Mouse (Mus musculus): ENCODE measurements around the gene Rtn4rl1. TPM values are rescaled to one million over a fixed set of nuclear protein-coding genes. Genes with fewer than 3 reads are reported as not detected.

Rtn4rl1 gene
- polyA plus RNA-seq, 1 experiment from 2014 or later, result 2.0 TPM

GRCm38 (mm10) chr11:75162591-75163080, 30.9 kb upstream of the Rtn4rl1 start:
- H3K4me1 ChIP-seq (replicated peaks; ENCODE audit: control insufficient read depth, insufficient read depth, low read length), result peaks cover 41% of the 10 kb centered on the region
- no peak for ATAC-seq (replicated peaks; ENCODE audit: low FRiP score, low TSS enrichment, low read depth)
- H3K4me2 ChIP-seq (ENCODE audit: low read length), result peak overlapping the region; percentile 77
- WGBS, result 84% methylated on average over 12 of the region's 12 CpGs
- no peak for DNase-seq (ENCODE audit: low spot score)
- H3K27me3 ChIP-seq (replicated peaks; ENCODE audit: control insufficient read depth, insufficient read depth, low read length), result peaks cover 15% of the 10 kb centered on the region
- no peaks in the 10 kb centered on the region for H3K9me3 ChIP-seq (ENCODE audit: control insufficient read depth, low read length)
- H3K36me3 ChIP-seq (ENCODE audit: control insufficient read depth, insufficient read depth, low read length), result peaks cover 70% of the 10 kb centered on the region
- peak overlapping the region; percentile 81 for H3K27ac ChIP-seq (ENCODE audit: low read depth)
- no peak overlapping the region for H3K4me3 ChIP-seq (ENCODE audit: low read depth, low read length)
- H3K9ac ChIP-seq (ENCODE audit: low read length), result no peak overlapping the region; the same call in 1 of the 2 replicates

DNA sequence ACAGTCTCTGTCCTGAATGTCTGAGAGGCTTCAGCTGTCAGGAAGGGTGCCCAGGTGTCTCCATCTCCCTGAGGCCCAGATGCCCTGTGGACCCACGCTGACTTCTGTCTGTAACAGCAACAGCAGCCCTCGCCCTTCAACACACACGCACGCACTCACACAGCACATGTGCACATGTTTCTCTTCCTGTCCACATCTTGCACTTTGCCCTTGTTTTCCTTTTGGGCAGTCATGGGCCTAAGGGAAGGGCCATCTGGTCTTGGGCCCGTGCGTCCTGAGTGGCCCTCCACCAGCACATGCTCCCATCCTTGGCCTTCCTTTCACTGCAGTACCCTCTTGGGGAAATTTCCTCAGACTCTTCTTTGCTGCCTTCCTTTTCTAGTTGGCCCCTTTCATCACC, 30.2 kb upstream of the Rtn4rl1 start:
- H3K9ac ChIP-seq (ENCODE audit: low read length), result peak overlapping the region; percentile 92
- DNase-seq (ENCODE audit: low spot score) (no peak), ATAC-seq (replicated peaks; ENCODE audit: low FRiP score, low TSS enrichment, low read depth) (no peak)
- no peaks in the 10 kb centered on the region for H3K9me3 ChIP-seq (ENCODE audit: control insufficient read depth, low read length)
- 80% methylated on average over 6 of the region's 6 CpGs for WGBS
- no peak overlapping the region for H3K4me3 ChIP-seq (ENCODE audit: low read depth, low read length)
- H3K27me3 ChIP-seq (replicated peaks; ENCODE audit: control insufficient read depth, insufficient read depth, low read length), result peaks cover 18% of the 10 kb centered on the region
- H3K36me3 ChIP-seq (ENCODE audit: control insufficient read depth, insufficient read depth, low read length), result peaks cover 70% of the 10 kb centered on the region
- H3K27ac ChIP-seq (ENCODE audit: low read depth), result peak overlapping the region; percentile 81
- peak overlapping the region; percentile 77 for H3K4me2 ChIP-seq (ENCODE audit: low read length)
- H3K4me1 ChIP-seq (replicated peaks; ENCODE audit: control insufficient read depth, insufficient read depth, low read length), result peaks cover 37% of the 10 kb centered on the region

- ATAC-seq (replicated peaks; ENCODE audit: low FRiP score, low TSS enrichment, low read depth), result no peak
- peak overlapping the region; percentile 65 for H3K4me3 ChIP-seq (ENCODE audit: low read depth, low read length)
- H3K27ac ChIP-seq (ENCODE audit: low read depth), result peak overlapping the region; percentile 81
- no peak for DNase-seq (ENCODE audit: low spot score)
- WGBS, result 62% methylated on average over 2 of the region's 2 CpGs
- H3K9ac ChIP-seq (ENCODE audit: low read length), result peak overlapping the region; percentile 92
- H3K27me3 ChIP-seq (replicated peaks; ENCODE audit: control insufficient read depth, insufficient read depth, low read length), result peaks cover 18% of the 10 kb centered on the region
- peaks cover 69% of the 10 kb centered on the region for H3K36me3 ChIP-seq (ENCODE audit: control insufficient read depth, insufficient read depth, low read length)
- H3K9me3 ChIP-seq (ENCODE audit: control insufficient read depth, low read length), result no peaks in the 10 kb centered on the region
- H3K4me1 ChIP-seq (replicated peaks; ENCODE audit: control insufficient read depth, insufficient read depth, low read length), result peaks cover 31% of the 10 kb centered on the region
- H3K4me2 ChIP-seq (ENCODE audit: low read length), result peak overlapping the region; percentile 77
Measured at GRCm38 (mm10) chr11:75164051-75164450, 29.5 kb upstream of the Rtn4rl1 start.

DNA sequence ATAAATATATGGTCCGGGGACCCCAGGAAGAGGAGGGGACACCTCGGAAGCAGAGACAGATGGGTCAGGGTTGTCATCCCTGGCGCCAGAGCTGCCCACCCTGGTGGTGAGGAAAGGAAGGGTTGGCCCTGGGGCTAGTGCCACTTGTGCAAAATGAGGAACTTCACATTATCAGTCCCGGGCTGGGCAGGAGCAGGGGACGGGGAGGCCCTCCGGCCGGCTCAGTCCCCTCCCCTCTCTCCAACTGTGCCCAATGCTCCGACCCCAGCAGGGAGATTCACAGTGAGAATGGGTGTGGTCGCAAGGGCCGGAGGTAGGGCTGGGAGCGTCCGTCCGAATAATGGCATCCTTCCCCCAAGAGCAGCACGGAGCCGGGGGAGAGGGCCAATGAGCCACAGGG, 28.8 kb upstream of the Rtn4rl1 start:
- ATAC-seq (replicated peaks; ENCODE audit: low FRiP score, low TSS enrichment, low read depth) (no peak), DNase-seq (ENCODE audit: low spot score) (no peak)
- peak overlapping the region; percentile 77 for H3K4me2 ChIP-seq (ENCODE audit: low read length)
- H3K4me1 ChIP-seq (replicated peaks; ENCODE audit: control insufficient read depth, insufficient read depth, low read length), result peaks cover 36% of the 10 kb centered on the region
- H3K27ac ChIP-seq (ENCODE audit: low read depth), result peak overlapping the region; percentile 95
- peak overlapping the region; percentile 65 for H3K4me3 ChIP-seq (ENCODE audit: low read depth, low read length)
- peak overlapping the region; percentile 92 for H3K9ac ChIP-seq (ENCODE audit: low read length)
- no peaks in the 10 kb centered on the region for H3K9me3 ChIP-seq (ENCODE audit: control insufficient read depth, low read length)
- H3K27me3 ChIP-seq (replicated peaks; ENCODE audit: control insufficient read depth, insufficient read depth, low read length), result peaks cover 22% of the 10 kb centered on the region
- peaks cover 63% of the 10 kb centered on the region for H3K36me3 ChIP-seq (ENCODE audit: control insufficient read depth, insufficient read depth, low read length)
- WGBS, result 29% methylated on average over 15 of the region's 15 CpGs

DNA sequence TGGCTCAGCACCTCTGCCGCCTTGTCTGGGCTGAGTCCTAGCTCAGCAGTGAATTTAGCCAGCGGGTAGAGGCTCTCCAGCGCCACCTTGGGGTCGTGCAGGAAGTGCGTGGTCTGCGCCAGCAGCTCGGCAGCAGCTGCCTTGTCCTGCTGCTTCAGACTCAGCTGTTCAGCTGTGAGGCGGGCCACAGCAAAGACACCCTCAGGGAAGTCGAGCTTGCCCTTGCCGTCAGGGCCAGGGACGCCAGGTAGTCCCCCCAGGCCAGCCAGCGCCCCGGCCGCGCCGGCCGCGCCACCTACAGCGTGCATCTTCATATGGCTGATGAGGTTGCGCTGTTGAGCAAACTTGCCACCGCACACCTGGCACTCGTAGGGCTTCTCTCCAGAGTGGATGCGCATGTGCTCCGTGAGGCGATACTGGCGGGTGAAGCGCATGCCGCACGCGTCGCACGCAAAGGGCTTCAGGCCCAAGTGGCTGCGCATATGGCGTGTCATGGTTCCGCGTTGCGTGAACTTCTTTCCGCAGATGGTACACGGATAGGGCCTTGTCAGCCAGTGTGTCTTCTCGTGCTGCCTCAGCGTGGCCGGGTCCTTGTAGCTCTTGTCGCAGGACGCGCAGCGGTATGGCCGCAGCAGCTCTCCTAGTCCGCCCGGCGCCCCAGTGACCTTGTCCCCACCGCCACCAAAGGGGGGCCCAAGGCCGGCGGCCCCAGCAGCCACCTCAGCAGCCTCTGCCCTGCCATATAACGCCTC, 28.0 kb upstream of the Rtn4rl1 start:
- peaks cover 38% of the 10 kb centered on the region for H3K4me1 ChIP-seq (replicated peaks; ENCODE audit: control insufficient read depth, insufficient read depth, low read length)
- H3K27ac ChIP-seq (ENCODE audit: low read depth), result peak overlapping the region; percentile 95
- H3K4me3 ChIP-seq (ENCODE audit: low read depth, low read length), result peak overlapping the region; percentile 65
- H3K27me3 ChIP-seq (replicated peaks; ENCODE audit: control insufficient read depth, insufficient read depth, low read length), result peaks cover 30% of the 10 kb centered on the region
- peak overlapping the region; percentile 77 for H3K4me2 ChIP-seq (ENCODE audit: low read length)
- no peaks in the 10 kb centered on the region for H3K9me3 ChIP-seq (ENCODE audit: control insufficient read depth, low read length)
- peaks cover 54% of the 10 kb centered on the region for H3K36me3 ChIP-seq (ENCODE audit: control insufficient read depth, insufficient read depth, low read length)
- peak overlapping the region; percentile 92 for H3K9ac ChIP-seq (ENCODE audit: low read length)
- ATAC-seq (replicated peaks; ENCODE audit: low FRiP score, low TSS enrichment, low read depth) (no peak), DNase-seq (ENCODE audit: low spot score) (peak; percentile 91)
- WGBS, result 13% methylated on average over 54 of the region's 54 CpGs

DNA sequence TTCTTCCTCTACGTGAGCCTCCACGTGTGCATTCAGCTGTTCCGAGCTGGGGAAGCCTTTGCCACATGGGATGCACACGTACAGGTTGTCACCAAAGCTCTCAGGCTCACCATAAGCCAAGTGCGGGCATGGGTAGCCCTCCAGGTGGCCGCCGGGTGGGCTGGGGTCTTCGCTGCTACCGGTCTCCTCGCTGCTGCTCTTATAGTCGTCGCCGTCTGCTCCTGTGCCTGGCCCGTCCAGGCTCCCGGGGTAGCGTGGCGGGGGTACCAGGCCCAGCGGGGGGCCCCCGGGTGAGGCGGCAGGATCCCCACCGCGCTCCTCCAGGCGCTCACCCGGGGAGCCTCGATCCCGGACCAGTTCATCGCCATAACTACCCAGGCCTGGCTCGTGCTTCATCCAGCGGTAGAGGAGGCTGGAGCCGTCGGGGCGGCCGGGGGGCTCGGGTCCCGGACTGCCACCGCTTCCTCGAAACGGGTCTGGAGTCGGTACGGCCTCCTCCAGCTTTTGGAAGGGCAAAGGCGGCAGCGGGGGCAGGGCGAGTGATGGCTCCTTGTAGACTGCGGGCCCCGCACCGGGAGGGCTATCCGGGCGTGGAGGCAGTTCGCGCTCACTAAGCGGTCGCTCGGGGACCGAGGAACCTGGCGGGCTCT, 27.3 kb upstream of the Rtn4rl1 start:
- no peak for ATAC-seq (replicated peaks; ENCODE audit: low FRiP score, low TSS enrichment, low read depth)
- H3K4me1 ChIP-seq (replicated peaks; ENCODE audit: control insufficient read depth, insufficient read depth, low read length), result peaks cover 34% of the 10 kb centered on the region
- peaks cover 49% of the 10 kb centered on the region for H3K36me3 ChIP-seq (ENCODE audit: control insufficient read depth, insufficient read depth, low read length)
- peak overlapping the region; percentile 65 for H3K4me3 ChIP-seq (ENCODE audit: low read depth, low read length)
- H3K4me2 ChIP-seq (ENCODE audit: low read length), result peak overlapping the region; percentile 77
- H3K9me3 ChIP-seq (ENCODE audit: control insufficient read depth, low read length), result no peaks in the 10 kb centered on the region
- H3K27me3 ChIP-seq (replicated peaks; ENCODE audit: control insufficient read depth, insufficient read depth, low read length), result peaks cover 37% of the 10 kb centered on the region
- H3K27ac ChIP-seq (ENCODE audit: low read depth), result peak overlapping the region; percentile 95
- H3K9ac ChIP-seq (ENCODE audit: low read length), result peak overlapping the region; percentile 92
- WGBS, result 10% methylated on average over 54 of the region's 55 CpGs
- DNase-seq (ENCODE audit: low spot score), result no peak

DNA sequence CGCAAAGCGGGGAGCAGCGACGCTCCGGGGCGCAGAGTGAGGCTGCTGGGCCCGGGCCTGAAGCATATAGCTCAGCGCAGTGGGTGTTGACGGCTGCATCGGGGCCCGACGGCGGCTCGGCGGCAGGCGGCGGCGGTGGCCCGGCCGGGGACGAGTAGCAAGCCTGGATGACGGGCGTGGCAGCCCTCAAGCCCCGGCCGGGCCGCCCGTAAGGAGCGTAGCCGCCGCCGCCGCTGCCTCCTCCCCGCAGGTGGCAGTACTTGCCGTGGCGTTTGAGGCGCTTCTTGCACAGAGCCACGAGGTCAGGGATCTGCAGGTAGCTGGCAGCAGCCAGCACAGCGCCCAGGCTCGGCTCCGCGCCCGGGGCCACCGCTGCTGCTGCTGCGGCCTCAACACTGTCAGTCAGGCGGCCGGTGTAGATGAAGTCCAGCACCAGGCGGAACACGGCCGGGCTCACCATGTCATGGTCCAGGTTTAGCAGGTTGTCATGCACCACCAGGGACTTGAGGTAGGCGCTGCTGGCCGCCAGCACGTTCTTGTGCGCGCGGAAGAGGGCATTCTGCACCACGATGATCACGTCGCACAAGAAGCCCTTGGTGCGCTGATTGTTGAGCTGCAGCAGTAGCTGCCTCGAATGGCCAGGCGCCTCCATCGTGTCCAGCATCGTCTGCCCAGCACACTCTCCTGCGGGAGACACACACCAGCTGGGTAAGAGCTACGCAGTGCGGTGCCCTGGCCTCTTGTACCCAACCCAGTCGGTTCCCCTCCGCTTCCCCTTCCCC, 26.5 kb upstream of the Rtn4rl1 start:
- Histone ChIP-seq H3K4me2 (ENCODE audit: low read length) (peak overlapping the region; percentile 77), H3K4me3 (ENCODE audit: low read depth, low read length) (peak overlapping the region; percentile 65), H3K4me1 (replicated peaks; ENCODE audit: control insufficient read depth, insufficient read depth, low read length) (peaks cover 36% of the 10 kb centered on the region), H3K9ac (ENCODE audit: low read length) (peak overlapping the region; percentile 92), H3K36me3 (ENCODE audit: control insufficient read depth, insufficient read depth, low read length) (peaks cover 48% of the 10 kb centered on the region), H3K27me3 (replicated peaks; ENCODE audit: control insufficient read depth, insufficient read depth, low read length) (peaks cover 44% of the 10 kb centered on the region), H3K27ac (ENCODE audit: low read depth) (peak overlapping the region; percentile 95), H3K9me3 (ENCODE audit: control insufficient read depth, low read length) (no peaks in the 10 kb centered on the region)
- 3% methylated on average over 68 of the region's 68 CpGs for WGBS
- DNase-seq (ENCODE audit: low spot score) (peak; percentile 84), ATAC-seq (replicated peaks; ENCODE audit: low FRiP score, low TSS enrichment, low read depth) (no peak)
